Mouse (Mus musculus) left cerebral cortex, adult 6 months (tissue): ENCODE measurements around the gene Trim31. TPM values are rescaled to one million over a fixed set of nuclear protein-coding genes. Genes with fewer than 3 reads are reported as not detected.

Experiments
- long read RNA-seq, 2 experiments: library from polyadenylated mRNA; unstranded; transcript quantifications; one replicate each; pipeline ENCODE4 v2.0.0; 2019 to 2020
- polyA plus RNA-seq: library from polyadenylated mRNA; unstranded; fragments of <200 nt; fragmentation: Nextera tagmentation; gene quantifications from 2 replicates; pipeline ENCODE4 v1.2.3, GENCODE M21; 2021

Trim31 gene
- not detected in 2 replicates for polyA plus RNA-seq
- long read RNA-seq, experiment 1: 0 reads
- long read RNA-seq, experiment 2: 0 reads

DNA sequence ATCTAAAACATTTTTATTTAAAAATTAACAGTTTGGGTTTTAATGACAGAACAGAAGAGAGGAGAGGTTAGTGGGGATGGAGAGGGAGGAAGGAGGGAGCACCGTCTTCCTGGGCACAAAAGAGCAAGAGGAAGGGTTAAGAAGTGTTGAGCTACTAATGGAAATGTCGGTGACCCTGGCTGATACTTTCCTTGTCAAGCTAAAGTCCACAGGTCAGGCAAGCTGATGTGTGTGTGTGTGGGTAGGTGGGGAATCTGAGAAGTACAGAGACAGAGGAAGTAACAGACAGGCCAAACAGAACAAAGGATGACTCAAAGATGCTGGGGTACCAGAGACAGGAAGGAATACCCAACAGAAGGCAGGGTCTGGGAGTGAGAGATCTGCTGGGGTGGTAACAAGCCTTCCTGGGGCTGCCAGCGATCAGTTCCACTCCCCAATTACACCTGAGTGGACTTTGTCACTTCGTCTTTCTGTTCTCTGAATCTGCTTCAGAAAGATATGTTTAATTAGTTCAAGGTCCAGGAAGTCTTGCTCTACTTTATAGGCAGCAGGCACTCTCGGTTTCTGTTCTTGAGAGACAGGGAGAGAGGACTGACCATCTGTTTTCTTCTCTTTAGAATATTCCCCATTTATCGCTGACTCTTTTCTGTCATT lies at the start of gene Trim31:
Gene Trim31, plus strand, starts transcription at position 567 of the 654 bp plus-strand sequence.

GRCm38 (mm10) chr17:36866719-36867527 lies 31.0 kb upstream of the Trim31 start, which contains the start of gene Trim15:
Trim15 (minus strand) TSS chr17:36867210.

GRCm38 (mm10) chr17:36869284-36869954 lies 28.5 kb upstream of the Trim31 start, which contains the start of gene Trim10:
Trim10 (plus strand) TSS chr17:36869574.

DNA sequence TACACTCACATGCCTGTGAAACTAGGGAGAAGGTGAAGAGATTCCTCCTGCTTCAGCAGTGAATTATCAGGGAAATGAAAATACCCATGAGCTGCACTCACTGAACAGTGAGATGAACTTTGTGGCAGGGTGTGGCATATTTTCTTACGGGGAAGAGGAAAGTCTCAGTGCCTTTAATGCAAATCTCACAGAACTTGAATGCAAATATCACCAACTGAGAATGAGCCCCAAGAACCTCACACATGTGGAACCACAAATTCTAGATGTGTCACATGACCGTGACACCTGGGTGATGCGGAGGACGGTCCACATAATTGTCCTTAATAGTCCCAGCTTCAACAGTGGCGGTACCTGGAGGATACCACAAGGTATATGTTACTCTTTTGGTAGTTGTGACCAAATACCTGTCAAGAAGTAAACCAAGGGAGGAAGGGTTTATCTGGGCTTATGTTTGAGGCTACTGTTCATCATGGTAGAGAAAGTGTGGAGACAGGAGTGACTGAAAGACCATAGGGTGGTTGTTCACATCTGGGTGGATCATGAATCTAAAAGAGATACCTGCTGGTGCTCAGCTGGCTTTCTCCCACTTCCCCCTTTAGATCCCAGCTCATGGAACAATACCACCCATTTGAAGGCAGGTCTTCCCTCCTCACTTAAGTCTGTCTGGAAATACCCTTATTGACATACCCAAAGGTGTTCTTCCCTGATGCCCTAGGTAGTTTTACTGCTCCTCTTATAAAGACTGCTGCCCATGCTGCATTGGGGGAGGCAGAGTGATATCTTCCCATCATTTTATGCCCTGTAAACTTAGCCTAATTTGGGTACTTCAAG lies 7.6 kb upstream of the Trim31 start, which contains the start of gene Trim40:
Gene Trim40, minus strand, starts transcription at position 51 of the 831 bp plus-strand sequence.

GRCm38 (mm10) chr17:36942791-36943471 lies 45.0 kb downstream of the Trim31 start, which contains the start of gene Rnf39:
Rnf39 (plus strand) TSS chr17:36942918.

DNA sequence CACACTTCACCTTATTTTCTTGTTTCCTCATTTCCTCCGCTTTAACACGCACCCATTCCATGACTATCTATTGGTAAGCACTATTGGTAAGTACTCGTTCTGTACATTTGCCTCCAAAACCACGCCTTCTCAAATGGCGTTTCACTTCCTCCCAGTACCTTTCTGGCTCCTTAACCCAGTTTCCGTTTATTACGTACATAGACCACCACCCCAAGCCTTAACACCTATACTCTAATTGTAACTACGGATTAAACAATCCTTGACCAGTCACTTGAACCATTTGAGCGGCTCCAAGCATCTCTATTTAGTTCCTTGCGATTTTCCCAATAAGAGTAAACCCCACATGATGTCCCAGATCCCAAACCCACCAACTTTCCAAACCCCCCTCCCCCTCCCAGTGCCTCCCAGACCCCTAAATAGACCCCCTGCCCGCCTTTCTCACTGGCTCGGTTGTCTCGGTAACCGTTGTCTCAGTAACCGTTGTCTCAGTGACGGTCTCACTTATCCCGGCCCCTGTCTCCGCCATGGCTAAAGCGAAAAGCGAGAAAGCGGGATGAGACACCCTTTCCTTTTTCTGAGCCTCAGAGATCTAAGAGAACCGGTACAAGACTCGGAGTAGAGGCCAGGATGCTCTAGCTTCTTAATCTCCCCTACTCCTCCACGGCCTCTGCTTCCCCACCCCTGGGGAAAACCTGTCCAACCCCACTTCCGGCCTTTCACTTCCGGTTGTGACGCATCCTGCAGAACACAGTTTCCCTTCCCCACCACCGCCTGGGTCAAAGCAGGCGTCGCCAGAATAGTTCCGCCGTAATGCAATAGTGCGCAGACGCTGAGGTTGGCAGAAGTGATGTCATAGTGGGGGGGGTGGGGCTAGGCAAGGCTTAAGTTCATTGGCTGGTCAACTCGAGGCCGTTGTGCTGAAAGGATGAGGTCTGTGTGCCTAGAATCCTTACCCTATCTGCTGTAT lies 53.3 kb downstream of the Trim31 start, which contains the start of gene Ppp1r11:
Gene Ppp1r11, minus strand, starts transcription at position 761 of the 967 bp plus-strand sequence.

DNA sequence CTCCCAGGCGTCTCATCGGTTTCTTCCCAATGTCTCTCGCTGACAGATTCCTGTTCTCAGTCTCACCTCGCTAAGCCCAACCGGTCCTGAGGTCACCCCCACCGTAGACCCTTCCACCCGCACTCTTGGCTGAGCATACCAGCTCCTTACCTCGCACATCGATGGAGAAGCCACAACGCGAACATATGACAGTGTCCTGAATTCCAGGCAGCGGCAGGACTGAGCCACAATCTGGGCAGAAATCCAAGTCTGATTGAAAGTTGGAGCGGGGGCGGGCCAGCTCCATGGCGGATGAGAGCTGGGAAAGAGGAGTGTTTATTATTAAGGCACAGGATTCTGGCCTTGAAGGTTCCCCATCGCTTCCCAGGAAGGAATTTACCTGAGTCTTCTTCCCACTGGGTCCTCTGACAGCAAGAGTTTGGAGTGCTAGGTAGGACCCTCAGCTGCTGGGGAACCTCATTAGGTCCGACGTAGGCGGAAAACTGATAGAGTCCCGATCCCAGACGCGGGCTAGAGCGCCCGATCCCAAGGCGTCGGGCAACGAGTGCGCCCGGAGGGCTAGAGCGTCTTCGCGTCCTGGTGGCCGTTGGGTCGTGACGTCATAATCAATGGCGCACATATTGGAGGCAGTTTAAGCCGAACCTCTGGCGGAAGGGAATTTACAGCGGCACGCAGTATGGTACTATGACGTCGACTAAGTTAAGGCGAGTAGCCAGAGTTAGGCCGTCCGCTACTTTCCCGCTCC lies 60.3 kb downstream of the Trim31 start, which contains the start of the genes Znrd1 and Znrd1as:
Gene Znrd1, minus strand, starts transcription at position 561 of the 745 bp plus-strand sequence.
Gene Znrd1as, plus strand, starts transcription at position 594 of the 745 bp plus-strand sequence.

Other genes starting within 250 kb of the Trim31 start
- not detected in 2 replicates for gene H2-M1, start 225.9 kb upstream of the Trim31 start, polyA plus RNA-seq
- not detected in 2 replicates for gene H2-M10.5, start 125.2 kb upstream of the Trim31 start, polyA plus RNA-seq
- not detected in 2 replicates for gene H2-M10.6, start 85.9 kb upstream of the Trim31 start, polyA plus RNA-seq
- 11.3 and 14.1 TPM in 2 replicates for gene Trim26, start 61.0 kb upstream of the Trim31 start, polyA plus RNA-seq
- gene Trim15, start 30.9 kb upstream of the Trim31 start, polyA plus RNA-seq: not detected in 2 replicates
- gene Trim10, start 28.5 kb upstream of the Trim31 start, polyA plus RNA-seq: not detected in 2 replicates
- gene Trim40, start 8.0 kb upstream of the Trim31 start, polyA plus RNA-seq: 0.08 and 0.12 TPM in 2 replicates
- 6.4 and 8.9 TPM in 2 replicates for gene Rnf39, start 44.8 kb downstream of the Trim31 start, polyA plus RNA-seq
- 228 and 260 TPM in 2 replicates for gene Ppp1r11, start 53.6 kb downstream of the Trim31 start, polyA plus RNA-seq
- gene Znrd1, start 60.4 kb downstream of the Trim31 start, polyA plus RNA-seq: 74.8 and 82.8 TPM in 2 replicates
- 5.4 and 6.6 TPM in 2 replicates for gene Znrd1as, start 60.5 kb downstream of the Trim31 start, polyA plus RNA-seq
- 0.32 and 0.35 TPM in 2 replicates for gene 2410137M14Rik, start 83.1 kb downstream of the Trim31 start, polyA plus RNA-seq
- gene H2-M5, start 91.4 kb downstream of the Trim31 start, polyA plus RNA-seq: 0.13 and 0.44 TPM in 2 replicates
- 1.6 and 1.9 TPM in 2 replicates for gene Zfp57, start 103.0 kb downstream of the Trim31 start, polyA plus RNA-seq
- 88.6 and 118 TPM in 2 replicates for gene Mog, start 125.3 kb downstream of the Trim31 start, polyA plus RNA-seq
- 57.4 and 138 TPM in 2 replicates for gene Gabbr1, start 147.8 kb downstream of the Trim31 start, polyA plus RNA-seq
- not detected in 2 replicates for gene Olfr90, start 190.4 kb downstream of the Trim31 start, polyA plus RNA-seq
- gene Olfr91, start 200.2 kb downstream of the Trim31 start, polyA plus RNA-seq: not detected in 2 replicates
- gene Olfr92, start 222.0 kb downstream of the Trim31 start, polyA plus RNA-seq: not detected in 2 replicates